Mouse (Mus musculus): ENCODE data around the gene Tirap. TPM values are rescaled to one million over a fixed set of nuclear protein-coding genes. Genes with fewer than 3 reads are reported as not detected.
A peak's percentile ranks its signal among the peaks of the same experiment; 100 is the strongest.

Gene Tirap
- polyA plus RNA-seq, 1 experiment: 0.07 TPM

DNA sequence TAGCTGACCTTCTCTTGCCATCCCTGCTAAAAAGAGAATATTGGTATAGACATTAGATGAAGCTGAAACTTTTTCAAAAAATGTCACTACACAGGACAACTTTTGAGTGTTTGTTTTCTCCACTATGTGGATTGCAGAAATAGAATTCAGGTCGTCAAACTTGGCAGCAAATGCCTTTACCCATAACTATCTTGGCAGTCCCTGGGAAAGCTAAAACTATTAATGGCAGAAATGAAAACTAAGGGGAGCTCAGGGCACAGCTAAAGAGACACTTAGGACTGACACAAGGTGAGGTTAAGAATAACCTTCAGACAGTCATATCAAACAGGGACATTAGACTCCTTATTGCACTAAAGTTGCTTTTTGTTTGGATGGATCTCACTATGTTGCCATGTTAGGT, 17.9 kb upstream of the Tirap start:
- peaks cover 79% of the 10 kb centered on the region for H3K36me3 ChIP-seq (ENCODE audit: control insufficient read depth)
- no peak for TF ChIP-seq GATA1 (IDR thresholded peaks at IDR 0.05; ENCODE audit: low read length)
- TF ChIP-seq TAL1 (IDR thresholded peaks at IDR 0.05; ENCODE audit: low read length): no peak
- H3K27me3 ChIP-seq (ENCODE audit: control insufficient read depth): no peaks in the 10 kb centered on the region
- no peaks in the 10 kb centered on the region for H3K9me3 ChIP-seq (ENCODE audit: control insufficient read depth, low read length)
- H3K4me3 ChIP-seq (replicated peaks): no peak overlapping the region
- H3K4me1 ChIP-seq (ENCODE audit: control insufficient read depth): no peaks in the 10 kb centered on the region

DNA sequence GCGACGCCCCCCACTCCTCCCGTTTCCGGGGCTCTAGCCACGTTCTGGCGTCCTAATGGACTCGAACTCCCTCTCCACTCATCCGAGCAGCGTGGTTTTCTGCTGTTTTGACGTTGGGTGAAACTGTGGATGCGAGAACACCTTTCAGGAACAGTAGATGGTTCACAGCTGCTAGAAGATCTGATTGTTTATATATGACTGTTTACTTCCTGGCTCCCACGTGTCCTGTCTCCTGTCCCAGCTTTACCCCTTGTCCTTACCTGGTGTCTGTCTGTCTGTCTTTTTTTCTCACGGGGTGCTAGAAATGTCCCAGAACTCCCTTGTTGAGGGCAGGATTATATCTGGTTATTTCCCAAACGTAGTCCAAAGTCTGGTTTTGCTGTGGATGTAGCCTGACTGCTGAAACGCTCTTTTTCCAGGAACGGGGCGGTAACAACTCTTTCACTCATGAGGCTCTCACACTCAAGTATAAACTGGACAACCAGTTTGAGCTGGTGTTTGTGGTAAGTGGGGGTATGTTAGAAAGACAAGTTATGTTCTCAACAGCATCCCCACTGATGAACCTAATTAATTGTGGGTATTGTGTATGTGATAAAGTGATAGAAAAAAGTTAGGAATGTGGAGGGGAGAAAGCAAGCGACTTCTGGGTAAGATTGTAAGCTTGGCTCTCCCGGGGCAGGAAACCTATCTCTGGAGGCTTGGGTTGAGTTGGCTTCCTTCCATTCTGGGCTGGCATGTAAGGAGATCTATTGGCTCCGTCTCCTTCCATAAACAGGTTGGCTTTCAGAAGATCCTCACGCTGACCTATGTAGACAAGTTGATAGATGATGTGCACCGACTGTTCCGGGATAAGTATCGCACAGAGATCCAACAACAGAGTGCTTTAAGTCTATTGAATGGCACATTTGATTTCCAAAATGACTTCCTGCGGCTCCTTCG, 11.8 kb upstream of the Tirap start:
- H3K27me3 ChIP-seq (ENCODE audit: control insufficient read depth): no peaks in the 10 kb centered on the region
- H3K36me3 ChIP-seq (ENCODE audit: control insufficient read depth): peaks cover 72% of the 10 kb centered on the region
- H3K4me1 ChIP-seq (ENCODE audit: control insufficient read depth): peaks cover 30% of the 10 kb centered on the region
- no peak for TF ChIP-seq GATA1 (IDR thresholded peaks at IDR 0.05; ENCODE audit: low read length)
- no peak for TF ChIP-seq TAL1 (IDR thresholded peaks at IDR 0.05; ENCODE audit: low read length)
- H3K9me3 ChIP-seq (ENCODE audit: control insufficient read depth, low read length): no peaks in the 10 kb centered on the region
- peak overlapping the region; percentile 97 for H3K4me3 ChIP-seq (replicated peaks)

DNA sequence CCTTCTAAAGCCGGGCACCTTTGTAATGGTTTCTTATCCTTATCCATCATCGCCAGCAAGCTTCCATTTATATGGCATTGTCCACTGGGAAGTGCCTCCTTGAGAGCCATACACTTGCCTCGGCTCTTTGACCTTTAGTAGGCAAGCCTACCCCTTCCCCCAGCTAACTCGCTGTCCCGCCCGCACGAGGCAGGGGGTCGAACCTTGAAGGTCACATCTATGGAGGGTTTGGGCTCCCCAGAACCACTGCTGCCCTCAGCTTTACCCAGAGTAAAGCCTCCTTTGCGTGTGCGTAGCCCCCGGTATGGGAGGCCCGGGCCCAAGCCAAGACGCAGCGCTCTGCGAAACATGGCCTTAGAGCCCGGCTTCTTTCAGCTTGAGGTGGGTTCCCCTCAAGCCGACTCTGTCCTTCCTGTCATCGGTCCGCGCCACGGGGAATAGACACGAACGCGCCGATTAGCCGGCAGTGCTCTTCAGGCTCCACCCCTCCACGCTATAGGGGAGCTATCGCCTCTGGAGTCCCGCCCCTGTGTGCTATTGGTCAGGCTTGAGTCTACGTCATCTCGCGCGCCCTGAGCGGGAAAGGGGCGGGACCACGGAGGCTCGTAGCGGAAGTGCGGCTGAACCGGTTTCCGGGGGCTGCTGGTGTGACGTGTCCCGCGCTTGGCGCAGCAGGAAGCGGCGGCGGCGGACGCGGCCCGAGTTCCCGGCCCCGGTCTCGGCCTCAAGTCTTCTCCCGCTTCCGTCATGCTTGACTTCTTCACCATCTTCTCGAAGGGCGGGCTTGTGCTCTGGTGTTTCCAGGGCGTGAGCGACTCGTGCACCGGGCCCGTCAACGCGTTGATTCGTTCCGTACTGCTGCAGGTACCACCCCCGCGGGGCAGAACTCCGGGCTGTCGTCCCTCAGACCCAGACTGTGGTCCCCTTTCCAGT, 10.7 kb upstream of the Tirap start, which contains the start of gene Foxred1:
Gene Foxred1 (minus strand): TSS at position 514 of the 933 bp plus-strand sequence.
- peaks cover 72% of the 10 kb centered on the region for H3K36me3 ChIP-seq (ENCODE audit: control insufficient read depth)
- peaks cover 30% of the 10 kb centered on the region for H3K4me1 ChIP-seq (ENCODE audit: control insufficient read depth)
- peak within 1 kb of the TSS; percentile 97 for H3K4me3 ChIP-seq (replicated peaks)
- no peaks in the 10 kb centered on the region for H3K27me3 ChIP-seq (ENCODE audit: control insufficient read depth)
- TF ChIP-seq TAL1 (IDR thresholded peaks at IDR 0.05; ENCODE audit: low read length) (no peak), GATA1 (IDR thresholded peaks at IDR 0.05; ENCODE audit: low read length) (no peak)
- peaks cover 3% of the 10 kb centered on the region; the same call in 1 of the 2 replicates for H3K9me3 ChIP-seq (ENCODE audit: control insufficient read depth, low read length)

DNA sequence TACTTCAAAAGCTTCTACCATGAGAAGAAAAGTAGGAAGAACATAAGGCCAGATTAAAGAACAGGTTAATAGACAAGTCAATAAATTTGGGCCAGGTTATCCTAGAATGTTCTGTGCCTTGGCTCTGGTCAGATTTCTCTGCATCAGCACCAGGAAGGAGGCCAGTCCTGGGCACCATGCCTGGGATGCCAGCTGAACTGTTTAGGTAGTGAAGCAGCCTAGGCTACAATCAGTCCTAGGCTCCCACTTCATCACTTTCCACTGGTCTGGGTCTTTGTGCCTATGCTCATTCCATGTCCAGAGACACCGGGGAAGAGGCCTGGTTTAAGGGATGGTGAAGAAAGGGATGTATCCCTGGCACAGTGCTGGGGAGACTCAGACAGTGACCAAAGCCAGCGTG, 4.3 kb upstream of the Tirap start:
- no peak overlapping the region for H3K4me3 ChIP-seq (replicated peaks)
- peaks cover 3% of the 10 kb centered on the region; the same call in 1 of the 2 replicates for H3K9me3 ChIP-seq (ENCODE audit: control insufficient read depth, low read length)
- H3K4me1 ChIP-seq (ENCODE audit: control insufficient read depth): peaks cover 49% of the 10 kb centered on the region
- no peak for TF ChIP-seq TAL1 (IDR thresholded peaks at IDR 0.05; ENCODE audit: low read length)
- no peak for TF ChIP-seq GATA1 (IDR thresholded peaks at IDR 0.05; ENCODE audit: low read length)
- H3K27me3 ChIP-seq (ENCODE audit: control insufficient read depth): no peaks in the 10 kb centered on the region
- H3K36me3 ChIP-seq (ENCODE audit: control insufficient read depth): peaks cover 58% of the 10 kb centered on the region

DNA sequence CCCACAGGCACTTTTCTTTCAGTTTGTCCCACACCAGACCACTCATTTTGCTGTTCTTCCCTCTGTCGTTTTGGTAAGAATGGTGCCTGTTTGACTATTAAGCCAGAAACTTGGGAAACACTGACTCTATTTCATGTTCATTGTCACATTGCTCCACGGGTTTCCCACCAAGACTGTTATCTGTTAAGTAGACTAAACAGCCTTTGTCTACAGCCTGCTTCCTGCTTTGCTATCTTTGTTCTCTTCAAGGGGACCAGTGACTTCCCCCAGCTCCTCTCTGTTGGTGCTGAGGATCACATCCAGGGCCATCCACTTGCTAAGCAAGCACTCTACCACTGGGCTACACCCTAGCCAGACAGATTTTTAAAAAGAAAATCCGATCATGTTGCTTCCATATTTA, 3.4 kb upstream of the Tirap start:
- no peaks in the 10 kb centered on the region for H3K27me3 ChIP-seq (ENCODE audit: control insufficient read depth)
- H3K9me3 ChIP-seq (ENCODE audit: control insufficient read depth, low read length): peaks cover 3% of the 10 kb centered on the region; the same call in 1 of the 2 replicates
- H3K36me3 ChIP-seq (ENCODE audit: control insufficient read depth): peaks cover 51% of the 10 kb centered on the region
- TF ChIP-seq GATA1 (IDR thresholded peaks at IDR 0.05; ENCODE audit: low read length): no peak
- TF ChIP-seq TAL1 (IDR thresholded peaks at IDR 0.05; ENCODE audit: low read length): no peak
- H3K4me3 ChIP-seq (replicated peaks): no peak overlapping the region
- peaks cover 50% of the 10 kb centered on the region for H3K4me1 ChIP-seq (ENCODE audit: control insufficient read depth)

DNA sequence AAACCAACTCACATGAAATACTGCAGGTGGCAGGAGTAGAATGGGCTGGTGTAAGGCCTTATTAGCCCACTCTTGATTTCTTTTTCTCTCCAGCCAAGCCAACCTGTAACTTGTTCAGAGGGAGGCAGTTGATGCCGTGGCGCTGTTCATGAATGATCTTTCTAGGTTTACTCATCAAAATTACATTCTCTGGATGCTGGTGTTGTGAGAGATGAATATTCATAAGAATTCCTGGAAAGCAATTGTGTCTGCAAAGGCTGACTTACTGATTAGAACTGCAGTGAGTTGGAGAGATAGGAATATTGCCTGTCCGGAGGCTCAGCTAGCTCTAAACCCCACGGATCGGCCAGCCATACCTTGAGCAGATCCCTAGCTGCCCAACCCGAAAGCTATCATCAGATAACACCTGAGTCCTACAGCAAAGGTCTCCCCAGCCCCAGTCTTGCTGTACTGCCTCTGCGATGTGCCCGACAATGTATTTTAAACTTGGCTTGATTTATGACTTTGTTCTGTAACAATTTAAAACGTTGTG, 504 bp upstream of the Tirap start:
- no peaks in the 10 kb centered on the region for H3K9me3 ChIP-seq (ENCODE audit: control insufficient read depth, low read length)
- peak overlapping the region; percentile 80 for H3K4me3 ChIP-seq (replicated peaks)
- no peaks in the 10 kb centered on the region for H3K27me3 ChIP-seq (ENCODE audit: control insufficient read depth)
- no peak for TF ChIP-seq GATA1 (IDR thresholded peaks at IDR 0.05; ENCODE audit: low read length)
- no peak for TF ChIP-seq TAL1 (IDR thresholded peaks at IDR 0.05; ENCODE audit: low read length)
- peaks cover 21% of the 10 kb centered on the region for H3K36me3 ChIP-seq (ENCODE audit: control insufficient read depth)
- peaks cover 55% of the 10 kb centered on the region for H3K4me1 ChIP-seq (ENCODE audit: control insufficient read depth)

DNA sequence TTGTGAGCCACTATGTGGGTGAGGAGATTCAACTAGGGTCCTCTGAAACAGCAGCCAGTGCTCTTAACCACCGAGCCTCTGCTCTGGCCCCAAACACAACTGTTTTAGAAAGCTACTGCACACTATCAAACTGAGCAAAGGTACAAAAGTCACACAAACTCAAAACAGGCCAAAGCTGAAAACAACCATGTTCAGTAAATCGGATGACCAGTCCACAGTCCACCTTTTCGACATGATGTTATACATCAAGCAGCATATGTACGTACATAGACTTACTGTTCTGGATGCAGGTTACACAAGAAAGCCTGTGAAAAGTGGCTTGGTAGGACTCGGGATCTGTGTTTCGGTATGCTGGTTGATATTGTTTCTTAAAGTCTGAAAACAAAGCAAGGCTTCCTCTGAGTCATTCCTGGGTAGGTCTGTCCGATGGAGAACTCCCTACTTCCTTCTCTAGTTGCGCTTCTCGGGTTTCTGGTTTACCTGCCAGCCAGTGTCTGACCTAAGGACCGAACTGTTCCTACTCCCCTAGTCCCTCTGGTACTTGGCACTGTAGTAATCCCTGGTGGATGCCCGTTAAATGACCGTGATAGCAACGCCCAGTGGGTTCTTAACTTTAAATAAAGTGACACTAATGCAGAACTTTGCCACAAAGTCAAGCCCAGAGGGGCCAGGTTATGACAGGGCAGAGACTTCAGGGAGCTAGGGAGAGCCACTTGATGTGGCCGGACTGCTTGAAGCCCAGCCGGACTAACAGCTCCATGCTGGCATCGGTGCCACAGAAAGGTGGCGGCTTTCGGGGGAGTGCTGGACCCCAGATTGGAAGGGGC, 933 bp downstream of the Tirap start:
- TF ChIP-seq GATA1 (IDR thresholded peaks at IDR 0.05; ENCODE audit: low read length) (no peak), TAL1 (IDR thresholded peaks at IDR 0.05; ENCODE audit: low read length) (no peak)
- Histone ChIP-seq H3K4me1 (ENCODE audit: control insufficient read depth) (peaks cover 52% of the 10 kb centered on the region), H3K4me3 (replicated peaks) (peak overlapping the region; percentile 80), H3K27me3 (ENCODE audit: control insufficient read depth) (no peaks in the 10 kb centered on the region), H3K9me3 (ENCODE audit: control insufficient read depth, low read length) (no peaks in the 10 kb centered on the region), H3K36me3 (ENCODE audit: control insufficient read depth) (peaks cover 7% of the 10 kb centered on the region)

DNA sequence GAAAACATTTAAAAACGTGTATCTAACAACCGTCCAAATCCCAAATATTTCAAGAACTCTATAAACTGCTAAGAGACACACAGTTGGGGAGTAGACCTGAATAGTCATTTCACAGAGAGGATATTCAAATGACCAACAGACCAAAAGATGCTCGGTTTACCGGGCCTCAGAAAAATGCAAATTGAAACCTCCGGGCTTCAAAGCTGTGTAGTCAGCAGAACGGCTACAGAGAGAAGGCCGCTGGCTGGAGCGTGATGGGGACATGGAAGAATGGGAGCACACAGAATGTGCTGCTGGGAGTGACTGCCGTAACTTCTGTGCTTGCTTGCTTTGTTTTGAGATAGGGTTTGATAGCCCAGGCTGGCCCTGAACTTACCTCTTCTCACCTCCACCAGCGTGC, 1.7 kb downstream of the Tirap start:
- no peak for TF ChIP-seq TAL1 (IDR thresholded peaks at IDR 0.05; ENCODE audit: low read length)
- TF ChIP-seq GATA1 (IDR thresholded peaks at IDR 0.05; ENCODE audit: low read length): no peak
- no peak overlapping the region for H3K4me3 ChIP-seq (replicated peaks)

More for the DNA sequence above, 1.7 kb downstream of the Tirap start:
- Histone ChIP-seq H3K4me1 (ENCODE audit: control insufficient read depth) (peaks cover 46% of the 10 kb centered on the region), H3K9me3 (ENCODE audit: control insufficient read depth, low read length) (no peaks in the 10 kb centered on the region), H3K36me3 (ENCODE audit: control insufficient read depth) (peaks cover 2% of the 10 kb centered on the region), H3K27me3 (ENCODE audit: control insufficient read depth) (no peaks in the 10 kb centered on the region)
